Mouse (Mus musculus): ENCODE results near the gene Sirt3. TPM values are rescaled to one million over a fixed set of nuclear protein-coding genes. Genes with fewer than 3 reads are reported as not detected.

Sirt3 gene
- 24.7 and 26.1 TPM in 2 replicates for polyA plus RNA-seq (2016; fragmentation: Nextera tagmentation; extraction: Ambion mirVana)

DNA sequence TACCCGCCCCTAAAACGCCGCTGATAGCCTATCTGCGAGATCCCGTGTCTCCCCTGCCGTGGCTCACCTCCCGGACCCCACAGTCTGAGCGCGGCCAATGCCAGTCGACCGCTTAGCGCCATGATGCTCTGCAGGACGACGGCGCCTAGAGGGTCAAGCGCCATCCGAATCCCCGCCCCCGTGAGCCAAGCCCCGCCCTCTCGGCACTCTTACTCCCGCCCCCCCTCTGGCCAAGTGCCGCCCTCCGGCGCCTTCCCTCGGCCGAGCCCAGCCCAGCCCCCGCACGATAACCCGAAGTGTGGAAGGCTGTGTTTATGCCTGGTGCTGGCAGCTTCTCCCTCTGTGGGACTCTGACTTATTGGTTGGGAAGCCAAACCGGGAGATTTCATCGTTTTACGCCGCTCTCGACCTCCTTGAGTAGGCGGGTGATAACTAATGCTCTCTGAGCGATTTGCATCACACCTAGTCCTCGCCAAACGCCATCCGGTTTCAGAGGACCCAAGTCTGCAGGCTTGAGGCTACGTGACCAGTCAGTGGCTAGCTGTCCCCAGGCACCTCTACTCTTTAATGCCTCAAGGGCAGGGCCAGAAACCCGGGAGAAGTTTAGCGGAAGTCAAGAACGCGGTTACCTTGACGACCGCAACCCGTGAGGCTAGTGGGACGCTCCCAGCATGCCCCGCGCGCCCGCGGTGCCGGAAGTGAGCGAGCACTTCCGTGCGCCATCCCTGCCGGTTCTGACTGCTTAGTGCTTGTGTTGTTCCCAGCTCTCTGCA, at the start of gene Sirt3, which contains the start of gene Psmd13:
Gene Sirt3, minus strand, starts transcription at position 614 of the 773 bp plus-strand sequence.
Gene Psmd13, plus strand, starts transcription at position 273 of the 773 bp plus-strand sequence.
- Histone ChIP-seq H3K9me3 (no peaks in the 10 kb centered on the region), H3K27me3 (no peaks in the 10 kb centered on the region), H3K4me3 (replicated peaks) (peak within 1 kb of the TSS; percentile 95), H3K4me1 (peaks cover 17% of the 10 kb centered on the region), H3K4me2 (peak within 1 kb of the TSS; percentile 66), H3K36me3 (replicated peaks) (peaks cover 21% of the 10 kb centered on the region), H3K27ac (peak within 1 kb of the TSS; percentile 84), H3K9ac (peak within 1 kb of the TSS; percentile 83)
- ATAC-seq (ENCODE audit: low FRiP score): peak; percentile 96
- under 1% methylated on average over 57 of the region's 59 CpGs for WGBS

DNA sequence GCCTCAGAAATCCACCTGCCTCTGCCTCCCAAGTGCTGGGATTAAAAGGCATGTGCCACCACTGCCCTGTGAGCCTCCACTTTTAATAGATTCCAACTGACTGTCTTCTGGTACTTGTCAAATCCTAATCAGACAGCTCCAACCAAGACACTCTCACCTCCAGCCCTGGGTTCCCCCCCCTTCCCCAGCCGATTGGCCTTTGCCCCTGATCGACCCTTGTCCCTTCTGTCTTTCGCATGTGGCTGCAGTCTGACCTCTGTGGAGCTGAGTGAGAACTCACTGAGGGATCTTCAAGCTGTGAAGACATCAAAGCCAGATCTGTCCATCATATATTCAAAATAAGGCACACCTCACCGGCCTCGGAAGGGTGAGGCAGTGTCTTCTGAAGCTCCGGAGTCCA, 45.1 kb upstream of the Sirt3 start:
- no peak overlapping the region for H3K4me2 ChIP-seq
- peaks cover 41% of the 10 kb centered on the region for H3K27me3 ChIP-seq
- no peaks in the 10 kb centered on the region for H3K36me3 ChIP-seq (replicated peaks)
- H3K9me3 ChIP-seq: no peaks in the 10 kb centered on the region
- H3K27ac ChIP-seq: no peak overlapping the region
- no peak overlapping the region for H3K4me3 ChIP-seq (replicated peaks)
- WGBS: 92% methylated on average over 6 of the region's 6 CpGs
- H3K9ac ChIP-seq: no peak overlapping the region
- peaks cover 13% of the 10 kb centered on the region for H3K4me1 ChIP-seq
- no peak for ATAC-seq (ENCODE audit: low FRiP score)

DNA sequence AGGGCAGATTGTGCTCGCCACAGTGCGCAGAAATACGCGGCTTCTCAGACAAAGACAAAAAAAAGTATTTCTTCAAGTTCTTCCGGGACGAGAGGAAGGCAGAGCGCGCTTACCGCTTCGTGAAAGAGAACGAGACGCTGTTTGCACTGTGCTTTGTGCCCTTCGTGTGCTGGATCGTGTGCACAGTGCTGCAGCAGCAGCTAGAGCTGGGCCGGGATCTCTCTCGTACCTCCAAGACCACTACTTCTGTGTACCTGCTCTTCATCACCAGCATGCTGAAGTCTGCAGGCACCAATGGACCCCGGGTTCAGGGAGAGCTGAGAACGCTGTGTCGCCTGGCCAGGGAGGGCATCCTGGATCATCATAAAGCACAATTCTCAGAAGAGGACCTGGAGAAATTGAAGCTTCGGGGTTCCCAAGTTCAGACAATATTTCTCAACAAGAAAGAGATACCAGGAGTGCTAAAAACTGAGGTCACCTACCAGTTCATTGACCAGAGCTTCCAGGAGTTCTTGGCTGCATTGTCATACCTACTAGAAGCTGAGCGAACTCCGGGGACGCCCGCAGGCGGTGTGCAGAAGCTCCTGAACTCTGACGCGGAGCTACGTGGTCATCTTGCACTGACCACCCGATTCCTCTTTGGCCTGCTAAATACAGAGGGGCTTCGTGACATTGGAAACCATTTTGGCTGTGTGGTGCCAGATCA, 41.1 kb upstream of the Sirt3 start:
- Histone ChIP-seq H3K27me3 (peaks cover 77% of the 10 kb centered on the region), H3K4me2 (peak overlapping the region; percentile 90), H3K9me3 (no peaks in the 10 kb centered on the region), H3K4me1 (peaks cover 17% of the 10 kb centered on the region), H3K4me3 (replicated peaks) (peak overlapping the region; percentile 46), H3K27ac (no peak overlapping the region), H3K36me3 (replicated peaks) (no peaks in the 10 kb centered on the region), H3K9ac (peak overlapping the region; percentile 48; the same call in 1 of the 2 replicates)
- no peak for ATAC-seq (ENCODE audit: low FRiP score)
- WGBS: 19% methylated on average over 30 of the region's 30 CpGs

DNA sequence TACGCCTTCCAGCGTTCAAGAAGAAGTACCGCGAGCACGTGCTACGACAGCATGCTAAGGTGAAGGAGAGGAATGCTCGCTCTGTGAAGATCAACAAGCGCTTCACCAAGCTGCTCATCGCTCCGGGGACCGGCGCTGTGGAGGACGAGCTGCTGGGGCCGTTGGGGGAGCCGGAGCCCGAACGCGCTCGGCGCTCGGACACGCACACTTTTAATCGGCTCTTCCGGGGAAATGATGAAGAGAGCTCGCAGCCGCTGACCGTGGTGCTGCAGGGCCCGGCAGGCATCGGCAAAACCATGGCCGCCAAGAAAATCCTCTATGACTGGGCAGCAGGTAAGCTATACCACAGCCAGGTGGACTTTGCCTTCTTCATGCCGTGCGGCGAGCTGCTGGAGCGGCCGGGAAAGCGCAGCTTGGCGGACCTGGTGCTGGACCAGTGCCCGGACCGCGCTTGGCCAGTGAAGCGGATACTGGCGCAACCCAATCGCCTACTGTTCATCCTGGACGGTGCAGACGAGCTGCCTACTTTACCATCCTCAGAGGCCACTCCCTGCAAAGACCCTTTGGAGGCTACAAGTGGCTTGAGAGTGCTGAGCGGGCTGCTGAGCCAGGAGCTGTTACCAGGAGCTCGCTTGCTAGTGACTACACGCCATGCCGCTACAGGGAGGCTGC, 40.4 kb upstream of the Sirt3 start:
- peak; percentile 49; the same call in 1 of the 2 replicates for ATAC-seq (ENCODE audit: low FRiP score)
- H3K9ac ChIP-seq: peak overlapping the region; percentile 48
- no peak overlapping the region for H3K27ac ChIP-seq
- H3K27me3 ChIP-seq: peaks cover 77% of the 10 kb centered on the region
- WGBS: under 1% methylated on average over 49 of the region's 49 CpGs
- peak overlapping the region; percentile 90 for H3K4me2 ChIP-seq
- no peaks in the 10 kb centered on the region for H3K36me3 ChIP-seq (replicated peaks)
- H3K4me3 ChIP-seq (replicated peaks): peak overlapping the region; percentile 46
- H3K9me3 ChIP-seq: no peaks in the 10 kb centered on the region
- peaks cover 17% of the 10 kb centered on the region for H3K4me1 ChIP-seq

DNA sequence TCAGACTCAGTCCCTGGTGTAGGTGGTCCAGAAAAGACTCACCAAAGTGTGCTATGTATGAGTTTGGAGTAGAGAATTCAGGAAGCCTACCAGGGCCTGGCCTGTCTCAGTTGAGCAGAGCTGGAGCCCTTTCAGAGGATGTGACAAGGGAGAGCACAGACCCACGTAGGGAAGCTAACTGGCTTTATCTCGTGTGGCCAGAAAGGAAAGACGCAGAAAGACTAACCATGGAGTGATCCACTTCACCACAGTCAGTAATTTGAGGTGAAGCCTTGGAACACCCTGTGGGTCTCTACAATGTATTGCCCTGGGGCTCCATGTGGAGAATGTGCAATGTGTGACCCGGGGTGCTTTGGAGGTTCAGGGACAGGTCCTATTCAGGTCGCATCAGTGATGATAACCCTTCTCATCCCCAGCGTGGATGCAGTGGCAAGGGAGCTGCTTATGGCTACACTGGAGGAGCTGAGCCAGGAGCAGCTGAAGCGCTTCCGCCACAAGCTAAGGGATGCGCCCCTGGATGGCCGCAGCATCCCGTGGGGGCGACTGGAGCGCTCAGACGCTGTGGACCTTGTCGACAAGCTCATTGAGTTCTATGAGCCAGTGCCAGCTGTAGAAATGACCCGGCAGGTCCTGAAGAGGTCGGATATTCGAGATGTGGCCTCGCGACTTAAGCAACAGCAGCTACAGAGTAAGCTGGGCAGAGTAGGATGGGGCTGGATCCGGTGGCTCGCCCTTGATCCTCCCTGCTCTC, 39.3 kb upstream of the Sirt3 start:
- Histone ChIP-seq H3K9ac (no peak overlapping the region), H3K4me3 (replicated peaks) (no peak overlapping the region), H3K27ac (no peak overlapping the region), H3K36me3 (replicated peaks) (no peaks in the 10 kb centered on the region), H3K4me2 (peak overlapping the region; percentile 90), H3K9me3 (no peaks in the 10 kb centered on the region), H3K4me1 (peaks cover 17% of the 10 kb centered on the region), H3K27me3 (peaks cover 77% of the 10 kb centered on the region)
- 29% methylated on average over 22 of the region's 22 CpGs for WGBS
- no peak for ATAC-seq (ENCODE audit: low FRiP score)

DNA sequence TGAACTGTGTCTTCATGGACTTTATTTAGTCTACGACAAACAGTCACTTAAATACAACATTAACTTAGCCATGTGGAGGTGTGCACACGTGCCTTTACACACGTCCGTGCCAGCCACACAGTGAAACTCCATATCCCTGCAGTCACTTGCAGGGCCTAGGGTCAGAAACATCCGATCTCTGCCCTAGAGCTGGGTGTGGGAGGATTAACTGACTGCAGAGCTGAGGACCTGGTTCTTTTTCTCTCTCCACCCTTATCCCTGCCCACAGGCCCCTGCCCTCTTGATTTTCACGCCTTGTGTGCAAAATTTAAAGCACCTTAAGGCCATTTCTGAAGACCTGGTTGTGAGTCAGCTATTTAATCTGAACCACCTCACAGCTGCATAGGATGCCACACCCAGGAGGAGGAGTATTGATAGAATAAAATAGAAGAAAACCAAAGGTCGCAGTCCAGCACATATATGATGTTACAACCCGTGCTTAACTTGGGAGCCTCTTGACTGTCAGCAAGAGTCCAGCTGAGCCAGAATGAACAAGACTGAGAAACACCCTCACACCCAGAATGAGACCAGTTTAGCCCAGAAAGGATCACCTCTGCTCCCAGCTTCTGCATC, 38.4 kb upstream of the Sirt3 start, which contains the start of gene Nlrp6:
Gene Nlrp6, plus strand, starts transcription at position 485 of the 612 bp plus-strand sequence.
- Histone ChIP-seq H3K4me3 (replicated peaks) (no peak within 1 kb of the TSS), H3K4me2 (peak within 1 kb of the TSS; percentile 90; the same call in 1 of the 2 replicates), H3K27ac (no peak within 1 kb of the TSS), H3K27me3 (peaks cover 72% of the 10 kb centered on the region), H3K9ac (no peak within 1 kb of the TSS), H3K4me1 (peaks cover 17% of the 10 kb centered on the region), H3K9me3 (no peaks in the 10 kb centered on the region), H3K36me3 (replicated peaks) (no peaks in the 10 kb centered on the region)
- ATAC-seq (ENCODE audit: low FRiP score): no peak
- WGBS: 82% methylated on average over 8 of the region's 8 CpGs

DNA sequence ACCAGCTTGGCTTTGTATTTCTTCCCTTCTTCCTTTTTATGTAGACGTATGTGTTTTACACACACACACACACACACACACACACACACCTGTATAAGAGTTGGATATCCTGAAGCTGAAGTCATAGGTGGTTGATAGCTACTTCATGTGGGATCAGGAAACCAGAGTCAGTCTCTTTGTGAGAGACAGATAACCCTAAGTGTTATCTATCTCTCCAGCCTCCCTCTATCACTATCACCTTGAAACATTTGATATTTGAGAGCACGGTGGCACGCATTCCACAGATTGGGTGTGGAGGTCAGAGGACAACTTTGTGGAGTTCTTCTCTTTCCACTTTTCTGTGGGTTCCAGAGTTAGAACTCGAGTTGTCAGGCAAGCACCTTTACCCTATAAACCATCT, 37.8 kb upstream of the Sirt3 start:
- peaks cover 17% of the 10 kb centered on the region for H3K4me1 ChIP-seq
- WGBS: 80% methylated on average over 4 of the region's 4 CpGs
- no peak for ATAC-seq (ENCODE audit: low FRiP score)
- no peaks in the 10 kb centered on the region for H3K36me3 ChIP-seq (replicated peaks)
- H3K4me3 ChIP-seq (replicated peaks): no peak overlapping the region
- H3K27ac ChIP-seq: no peak overlapping the region
- H3K27me3 ChIP-seq: peaks cover 66% of the 10 kb centered on the region
- H3K4me2 ChIP-seq: no peak overlapping the region
- no peak overlapping the region for H3K9ac ChIP-seq
- no peaks in the 10 kb centered on the region for H3K9me3 ChIP-seq

DNA sequence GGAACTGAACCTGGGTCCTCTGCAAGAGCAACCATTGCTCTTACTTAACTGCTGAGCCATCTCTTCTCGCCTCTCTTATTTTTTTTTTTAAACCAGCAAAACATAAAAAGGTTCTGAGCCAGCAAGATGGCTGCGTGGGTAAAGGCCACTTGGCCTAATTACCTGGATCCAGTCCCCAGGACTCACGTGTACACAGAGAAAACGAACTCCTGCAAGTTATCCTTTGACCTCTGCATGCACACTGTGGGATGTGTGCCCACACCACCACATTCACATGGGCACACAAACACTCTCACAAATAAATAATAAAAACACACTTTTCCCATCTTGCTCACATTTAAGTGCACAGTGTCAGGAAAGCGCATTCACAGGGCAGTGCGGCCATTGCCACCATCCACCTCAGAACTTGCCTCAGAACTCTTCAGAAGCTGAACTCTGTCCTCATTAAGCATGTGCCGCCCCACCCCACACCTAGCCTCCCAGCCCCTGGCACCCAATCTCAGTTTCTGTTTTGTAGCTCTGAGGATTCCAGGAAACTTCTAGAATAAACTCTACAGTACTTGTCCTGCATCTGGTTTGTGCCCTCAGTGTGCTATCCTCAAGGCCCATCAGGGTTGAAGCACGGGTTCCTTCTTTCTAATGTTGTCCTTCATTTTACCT, 32.1 kb upstream of the Sirt3 start:
- Histone ChIP-seq H3K27ac (no peak overlapping the region), H3K4me2 (no peak overlapping the region), H3K9me3 (no peaks in the 10 kb centered on the region), H3K4me3 (replicated peaks) (no peak overlapping the region), H3K27me3 (peaks cover 8% of the 10 kb centered on the region), H3K36me3 (replicated peaks) (no peaks in the 10 kb centered on the region), H3K4me1 (no peaks in the 10 kb centered on the region), H3K9ac (no peak overlapping the region)
- no peak for ATAC-seq (ENCODE audit: low FRiP score)
- 88% methylated on average over 8 of the region's 8 CpGs for WGBS

DNA sequence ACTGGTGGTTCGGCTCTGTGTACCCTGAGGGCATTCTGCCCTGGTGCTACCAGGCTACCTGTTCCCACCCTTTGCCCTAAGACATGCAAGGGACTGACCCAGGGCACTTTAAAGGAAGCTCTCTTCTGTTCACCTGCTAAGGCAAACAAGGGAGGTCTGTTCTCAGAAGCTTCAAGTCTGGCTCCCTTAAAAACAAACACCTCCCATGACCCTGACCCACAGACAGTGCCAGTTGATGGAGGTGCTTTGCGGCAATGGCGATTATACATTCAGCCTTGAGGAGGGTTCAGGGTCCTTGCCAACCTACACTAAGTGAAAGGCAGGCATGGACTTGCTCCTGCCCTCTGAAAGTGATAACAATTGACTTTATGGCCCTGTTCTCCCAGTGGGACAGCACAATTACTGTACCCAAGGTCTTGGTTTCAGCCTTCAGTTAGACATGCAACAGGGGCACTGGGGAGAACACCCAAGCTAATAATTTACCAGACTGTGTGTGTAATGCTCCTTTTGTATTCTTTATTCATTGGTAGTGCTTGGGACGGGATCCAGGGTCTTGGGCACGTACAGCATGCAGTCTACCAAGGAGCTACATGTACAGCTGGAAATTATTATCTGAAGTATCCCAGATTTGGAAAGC, 30.9 kb upstream of the Sirt3 start:
- no peak for ATAC-seq (ENCODE audit: low FRiP score)
- Histone ChIP-seq H3K9me3 (no peaks in the 10 kb centered on the region), H3K36me3 (replicated peaks) (no peaks in the 10 kb centered on the region), H3K4me2 (no peak overlapping the region), H3K4me1 (peaks cover 4% of the 10 kb centered on the region; the same call in 1 of the 2 replicates), H3K27ac (no peak overlapping the region), H3K4me3 (replicated peaks) (no peak overlapping the region), H3K9ac (no peak overlapping the region), H3K27me3 (peaks cover under 1% of the 10 kb centered on the region; the same call in 1 of the 2 replicates)
- 86% methylated on average over 5 of the region's 5 CpGs for WGBS

DNA sequence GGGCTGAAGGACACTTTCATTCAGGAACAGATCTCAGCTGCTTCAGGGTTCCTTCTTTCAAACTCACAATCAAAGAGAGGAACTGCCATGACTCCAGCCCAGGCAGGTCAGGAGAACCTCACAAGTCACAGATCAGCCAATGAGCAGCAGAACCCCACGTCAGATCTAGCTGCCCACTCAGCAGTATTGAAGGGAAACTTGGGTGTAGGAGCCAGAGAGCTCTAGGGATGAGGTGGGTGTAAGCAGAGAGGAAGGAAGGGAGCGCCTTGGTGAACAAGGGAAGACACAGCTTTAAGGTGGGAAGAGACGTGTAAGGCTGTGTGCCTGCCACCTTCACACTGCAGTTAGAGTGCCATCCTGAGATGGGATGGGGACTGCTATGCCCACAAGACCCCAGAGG, 30.2 kb upstream of the Sirt3 start:
- peaks cover 4% of the 10 kb centered on the region; the same call in 1 of the 2 replicates for H3K4me1 ChIP-seq
- ATAC-seq (ENCODE audit: low FRiP score): no peak
- no peaks in the 10 kb centered on the region for H3K9me3 ChIP-seq

More for the DNA sequence above, 30.2 kb upstream of the Sirt3 start:
- Histone ChIP-seq H3K27me3 (no peaks in the 10 kb centered on the region; the same call in 1 of the 2 replicates), H3K36me3 (replicated peaks) (no peaks in the 10 kb centered on the region), H3K4me2 (no peak overlapping the region), H3K4me3 (replicated peaks) (no peak overlapping the region), H3K27ac (no peak overlapping the region), H3K9ac (no peak overlapping the region; the same call in 1 of the 2 replicates)
- 75% methylated on average over 3 of the region's 3 CpGs for WGBS
